10 mouse cellular contexts compared by ENCODE assay signal in the genomic region with DNA sequence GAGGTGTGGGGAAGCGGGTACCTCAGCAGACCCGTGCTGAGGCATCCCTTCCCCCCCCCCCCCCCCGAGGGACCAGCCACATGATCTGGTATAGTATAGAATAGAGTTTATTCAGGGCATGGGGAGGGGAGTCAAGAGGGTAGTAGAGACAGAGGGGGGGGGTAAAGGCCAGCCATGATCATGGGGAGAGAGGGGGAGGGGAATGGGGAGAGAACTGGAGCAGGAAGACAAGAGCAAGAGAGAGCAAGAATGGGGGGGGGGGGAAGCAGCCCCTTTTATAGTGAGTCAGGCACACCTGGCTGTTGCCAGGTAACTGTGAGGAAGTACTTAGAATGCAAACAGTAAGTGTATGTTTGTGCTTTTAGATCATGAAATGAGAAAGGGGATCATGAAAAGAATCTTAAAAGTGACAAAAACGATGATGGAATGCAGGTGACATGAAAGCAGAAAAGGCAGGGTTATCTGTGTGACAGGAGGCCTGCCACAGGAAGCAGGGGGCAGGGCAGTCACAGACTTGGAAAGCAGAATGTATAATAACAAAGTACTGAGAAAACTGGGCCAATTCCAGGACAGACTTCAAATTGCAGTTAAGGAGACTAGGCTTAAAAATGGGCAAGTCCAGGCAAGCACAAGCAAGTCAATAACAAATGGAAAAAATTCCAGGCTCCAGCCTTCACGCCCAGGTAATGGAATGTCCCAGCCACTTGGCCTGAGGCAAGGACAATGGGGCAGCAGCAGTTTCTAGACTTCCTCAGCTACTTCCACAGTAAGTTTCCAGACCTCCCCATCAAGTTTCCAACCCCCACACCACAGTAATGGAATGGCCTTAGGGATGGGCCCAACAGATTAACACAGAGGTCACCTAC. TPM values are rescaled to one million over a fixed set of nuclear protein-coding genes. Genes with fewer than 3 reads are reported as not detected.
DNase-seq lines count a peak whose midpoint lies in the region; ATAC-seq and TF ChIP-seq lines count a peak whose summit lies in the region.
"Had no signal": no experiment of that assay in that cellular context is flagged by ENCODE, and none has a peak within 500 bp of the region (broad histone marks: within the 10 kb centered on the region; RNA-seq: fewer than 3 reads in every experiment).

No protein-coding gene starts in this region.

- H3K36me3 ChIP-seq in stomach, embryonic 15.5 days, result no peaks in the 10 kb centered on the region
- H3K36me3 ChIP-seq: limb, embryonic 12.5 days had no signal

- no peaks in the 10 kb centered on the region for H3K9me3 ChIP-seq in stomach, embryonic 15.5 days
- H3K9me3 ChIP-seq: limb, embryonic 12.5 days had no signal

- no peak overlapping the region for H3K4me2 ChIP-seq in stomach, embryonic 15.5 days
- H3K4me2 ChIP-seq: limb, embryonic 12.5 days had no signal

- H3K27ac ChIP-seq in embryonic fibroblast, embryonic 13.5 days (ENCODE audit: insufficient read depth, low read length), result peak overlapping the region; percentile 87
- H3K27ac ChIP-seq in stomach, embryonic 15.5 days, result peak overlapping the region; percentile 31; the same call in 1 of the 2 replicates
- H3K27ac ChIP-seq: limb, embryonic 12.5 days had no signal

- no peak overlapping the region for H3K9ac ChIP-seq in stomach, embryonic 15.5 days
- H3K9ac ChIP-seq: limb, embryonic 12.5 days had no signal

- intact Hi-C loops in heart, postnatal 36 days (cut with DNase I), result no loop called here

- ATAC-seq in stomach, embryonic 15.5 days (ENCODE audit: insufficient read depth, low FRiP score, low read depth), result no peak
- ATAC-seq in megakaryocyte-erythroid progenitor cell, adult 5-6 weeks (replicated peaks; ENCODE audit: low FRiP score, low TSS enrichment, poor library complexity, severe bottlenecking), result no peak

- peak; percentile 92 for DNase-seq in heart, adult 11 months
- no peak for DNase-seq in heart, postnatal 36 days
- DNase-seq in kidney, postnatal 10 days, result peak; percentile 65
- DNase-seq in cerebellum, postnatal 36 days, result no peak
- DNase-seq in adrenal gland, adult 2 months, result no peak

- WGBS in stomach, embryonic 15.5 days, result 38% methylated on average over 5 of the region's 5 CpGs

- no peak for TF ChIP-seq POLR2A in embryonic fibroblast, embryonic 13.5 days (IDR thresholded peaks at IDR 0.05; ENCODE audit: low read depth, low read length)

- no peak for TF ChIP-seq CTCF in embryonic fibroblast, embryonic 13.5 days (IDR thresholded peaks at IDR 0.05; ENCODE audit: borderline replicate concordance, insufficient read depth, low read length)

- no peaks in the 10 kb centered on the region for H3K27me3 ChIP-seq in stomach, embryonic 15.5 days (replicated peaks)
- H3K27me3 ChIP-seq: limb, embryonic 12.5 days had no signal

- H3K4me1 ChIP-seq in embryonic fibroblast, embryonic 13.5 days (ENCODE audit: control insufficient read depth, insufficient read depth, low read length), result no peaks in the 10 kb centered on the region
- H3K4me1 ChIP-seq in stomach, embryonic 15.5 days, result 0 out of 2 replicates have a peak, but pooled peaks cover 3% of the 10 kb centered on the region
- H3K4me1 ChIP-seq: limb, embryonic 12.5 days had no signal

- no peak overlapping the region for H3K4me3 ChIP-seq in embryonic fibroblast, embryonic 13.5 days (ENCODE audit: insufficient read depth, low read length)
- H3K4me3 ChIP-seq in stomach, embryonic 15.5 days (replicated peaks), result no peak overlapping the region
- H3K4me3 ChIP-seq: limb, embryonic 12.5 days had no signal

RNA-seq across cellular contexts. Expression of gene Igll1, which starts 2.1 kb away (rescaled TPM):
- total RNA-seq in heart, postnatal 36 days (2021), result not detected
- not detected in 2 replicates for polyA plus RNA-seq in embryonic fibroblast, embryonic 13.5 days (2011; ENCODE audit: insufficient read length, low read depth, missing spikeins)
- 1.2 and 1.6 TPM in 2 replicates for polyA plus RNA-seq in stomach, embryonic 15.5 days (2015; fragmentation: Nextera tagmentation; extraction: Ambion mirVana)
- total RNA-seq in megakaryocyte-erythroid progenitor cell, adult 5-6 weeks (2014; fragmentation: Nextera tagmentation), result 1.0 and 71.4 TPM in 2 replicates
- 3.1 TPM in 1 of 2 replicates, not detected in the other for total RNA-seq in megakaryocyte-erythroid progenitor cell, adult 5-6 weeks (2017)
- total RNA-seq in adrenal gland, adult 2 months (2021), result not detected
- not detected in 2 replicates for polyA plus RNA-seq in adrenal gland, adult 2 months (2012; rRNA removed)
- polyA plus RNA-seq: cortical plate, adult 2 months had no signal

RNA-seq across cellular contexts. Expression of gene Top3b, which starts 4.6 kb away (rescaled TPM):
- total RNA-seq in heart, postnatal 36 days (2021), result 10 to 100 TPM; 25.2 to 32.6 TPM
- polyA plus RNA-seq in embryonic fibroblast, embryonic 13.5 days (2011; ENCODE audit: insufficient read length, low read depth, missing spikeins), result 73.9 and 79.2 TPM in 2 replicates
- polyA plus RNA-seq in stomach, embryonic 15.5 days (2015; fragmentation: Nextera tagmentation; extraction: Ambion mirVana), result 53.5 and 54.9 TPM in 2 replicates
- 123 and 133 TPM in 2 replicates for total RNA-seq in megakaryocyte-erythroid progenitor cell, adult 5-6 weeks (2014; fragmentation: Nextera tagmentation)
- total RNA-seq in megakaryocyte-erythroid progenitor cell, adult 5-6 weeks (2017), result 58.7 and 59.0 TPM in 2 replicates
- total RNA-seq in adrenal gland, adult 2 months (2021), result 10 to 100 TPM; 47.4 to 51.5 TPM
- 43.8 and 53.1 TPM in 2 replicates for polyA plus RNA-seq in adrenal gland, adult 2 months (2012; rRNA removed)

RNA-seq across cellular contexts. Expression of gene Vpreb1, which starts 4.7 kb away (rescaled TPM):
- total RNA-seq in heart, postnatal 36 days (2021), result not detected
- polyA plus RNA-seq in embryonic fibroblast, embryonic 13.5 days (2011; ENCODE audit: insufficient read length, low read depth, missing spikeins), result 3.8 TPM in 1 of 2 replicates, not detected in the other
- 3.0 and 3.9 TPM in 2 replicates for polyA plus RNA-seq in stomach, embryonic 15.5 days (2015; fragmentation: Nextera tagmentation; extraction: Ambion mirVana)
- 70.5 TPM in 1 of 2 replicates, not detected in the other for total RNA-seq in megakaryocyte-erythroid progenitor cell, adult 5-6 weeks (2014; fragmentation: Nextera tagmentation)
- 0.91 TPM in 1 of 2 replicates, not detected in the other for total RNA-seq in megakaryocyte-erythroid progenitor cell, adult 5-6 weeks (2017)
- total RNA-seq in adrenal gland, adult 2 months (2021), result under 1 TPM; 0.97 to 0.98 TPM
- 4.7 and 4.8 TPM in 2 replicates for polyA plus RNA-seq in adrenal gland, adult 2 months (2012; rRNA removed)

RNA-seq across cellular contexts. Expression of gene Ppm1f, which starts 30.3 kb away (rescaled TPM):
- 10 to 100 TPM; 25.0 to 25.8 TPM for total RNA-seq in heart, postnatal 36 days (2021)
- polyA plus RNA-seq in embryonic fibroblast, embryonic 13.5 days (2011; ENCODE audit: insufficient read length, low read depth, missing spikeins), result 25.5 and 28.0 TPM in 2 replicates
- polyA plus RNA-seq in stomach, embryonic 15.5 days (2015; fragmentation: Nextera tagmentation; extraction: Ambion mirVana), result 17.9 and 21.0 TPM in 2 replicates
- 6.5 and 6.7 TPM in 2 replicates for total RNA-seq in megakaryocyte-erythroid progenitor cell, adult 5-6 weeks (2014; fragmentation: Nextera tagmentation)
- 10.1 and 12.1 TPM in 2 replicates for total RNA-seq in megakaryocyte-erythroid progenitor cell, adult 5-6 weeks (2017)
- 10 to 100 TPM; 39.2 to 48.9 TPM for total RNA-seq in adrenal gland, adult 2 months (2021)
- polyA plus RNA-seq in adrenal gland, adult 2 months (2012; rRNA removed), result 15.4 and 18.9 TPM in 2 replicates

RNA-seq across cellular contexts. Expression of gene Spag6l, which starts 36.7 kb away (rescaled TPM):
- total RNA-seq in heart, postnatal 36 days (2021), result under 1 TPM in 1 of 2 experiments, not detected in 1; 0.22 TPM
- polyA plus RNA-seq in embryonic fibroblast, embryonic 13.5 days (2011; ENCODE audit: insufficient read length, low read depth, missing spikeins), result not detected in 2 replicates
- polyA plus RNA-seq in stomach, embryonic 15.5 days (2015; fragmentation: Nextera tagmentation; extraction: Ambion mirVana), result 0.24 and 0.27 TPM in 2 replicates
- total RNA-seq in megakaryocyte-erythroid progenitor cell, adult 5-6 weeks (2014; fragmentation: Nextera tagmentation), result 1.4 and 1.6 TPM in 2 replicates
- total RNA-seq in megakaryocyte-erythroid progenitor cell, adult 5-6 weeks (2017), result 1.1 and 4.2 TPM in 2 replicates
- total RNA-seq in adrenal gland, adult 2 months (2021), result under 1 TPM; 0.31 to 0.35 TPM
- not detected in 2 replicates for polyA plus RNA-seq in adrenal gland, adult 2 months (2012; rRNA removed)

Comparison
In these comparisons a context has a peak if more than half of its experiments do, and no peak if none do; other contexts are left out.
1. DNase-seq: peak in heart, adult 11 months (single experiment) and kidney, postnatal 10 days (single experiment); none in heart, postnatal 36 days (0 of 2), cerebellum, postnatal 36 days (0 of 2) and adrenal gland, adult 2 months (single experiment).